Mouse (Mus musculus) hindbrain, embryonic 10.5 days (tissue): ENCODE results near the gene Alg12. TPM values are rescaled to one million over a fixed set of nuclear protein-coding genes. Genes with fewer than 3 reads are reported as not detected.

Source experiments
- DNase-seq: peaks from one replicate; pipeline ENCODE4 v3.0.0-alpha.2; 2017; ENCODE audit warnings: low spot score
- H3K27ac ChIP-seq: fragments of 300-500 bp; sonication (generic); 2 replicates; pipeline ENCODE4 v1.5.1; 2016; ENCODE audit warnings: mild to moderate bottlenecking, moderate library complexity
- H3K27me3 ChIP-seq: fragments of 300-500 bp; sonication (generic); 2 replicates; pipeline ENCODE4 v1.6.1; 2016; ENCODE audit warnings: mild to moderate bottlenecking; ENCODE audit not compliant: poor library complexity, insufficient read depth, severe bottlenecking
- H3K36me3 ChIP-seq: fragments of 300-500 bp; sonication (generic); 2 replicates; pipeline ENCODE4 v1.6.1; 2016; ENCODE audit warnings: mild to moderate bottlenecking, moderate library complexity
- H3K4me1 ChIP-seq: fragments of 300-500 bp; sonication (generic); replicated peaks from 2 replicates; pipeline ENCODE4 v1.6.1; 2016; ENCODE audit warnings: mild to moderate bottlenecking
- H3K4me3 ChIP-seq: fragments of 300-500 bp; sonication (generic); 2 replicates; pipeline ENCODE4 v1.5.1; 2016; ENCODE audit warnings: mild to moderate bottlenecking, moderate library complexity
- H3K9me3 ChIP-seq: fragments of 300-500 bp; sonication (generic); 2 replicates; pipeline ENCODE4 v1.6.1; 2016; ENCODE audit warnings: mild to moderate bottlenecking, moderate library complexity
- WGBS: fragments of 180-500 bp; shearing (Covaris S2); methylation state at CpG from one replicate; pipeline ENCODE4 v1.1.7; 2016; 5-methylcytosine and 5-hydroxymethylcytosine counted together
- polyA plus RNA-seq: library from polyadenylated mRNA; unstranded; fragments of >200 nt; fragmentation: Nextera tagmentation; extraction: Ambion mirVana; gene quantifications from 2 replicates; pipeline ENCODE4 v1.2.1, GENCODE M21; 2016

The Alg12 gene
- polyA plus RNA-seq, 1 experiment from 2014 or later: 11.7 TPM

DNA sequence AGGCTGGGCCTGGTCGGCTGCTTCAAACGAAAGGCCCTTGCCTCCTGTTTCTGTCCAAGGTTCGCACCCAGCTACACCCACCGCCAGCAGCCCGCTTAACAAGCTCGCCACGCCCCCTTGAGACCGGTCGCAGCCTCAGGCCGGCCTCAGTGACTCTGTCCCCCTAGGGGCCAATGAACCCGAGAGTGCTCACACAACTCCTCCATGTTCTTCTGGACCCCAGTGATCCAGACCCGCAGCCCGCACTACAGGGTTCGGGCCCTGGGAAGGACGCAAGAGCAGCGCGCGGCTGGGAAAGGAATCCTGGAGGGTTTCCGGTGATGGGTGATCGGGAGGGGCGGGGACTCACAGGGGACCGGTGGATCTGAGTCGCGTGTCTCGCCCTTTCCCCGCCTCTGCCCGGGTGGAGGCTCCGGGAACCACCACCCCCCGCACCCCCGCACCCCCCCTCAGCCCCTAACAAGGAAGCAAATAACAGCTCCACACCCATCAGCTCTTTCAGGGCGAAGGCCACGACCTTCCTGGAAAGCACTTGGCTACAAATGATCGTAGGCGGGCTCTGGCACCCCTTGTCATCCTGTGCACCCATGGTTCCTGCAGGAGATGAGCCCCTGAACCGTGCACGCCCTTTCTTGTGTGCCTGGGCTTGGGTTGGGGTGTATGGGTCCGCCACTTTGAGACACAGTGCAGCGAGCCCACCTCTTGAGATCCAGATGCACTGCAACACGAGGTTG, 18.2 kb upstream of the Alg12 start:
- no peaks in the 10 kb centered on the region for H3K27me3 ChIP-seq
- peak overlapping the region; percentile 86 for H3K27ac ChIP-seq
- H3K9me3 ChIP-seq: no peaks in the 10 kb centered on the region
- peaks cover 39% of the 10 kb centered on the region for H3K4me1 ChIP-seq
- peak overlapping the region; percentile 63 for H3K4me3 ChIP-seq
- H3K36me3 ChIP-seq: no peaks in the 10 kb centered on the region
- peak; percentile 69 for DNase-seq
- WGBS: under 1% methylated on average over 39 of the region's 39 CpGs

DNA sequence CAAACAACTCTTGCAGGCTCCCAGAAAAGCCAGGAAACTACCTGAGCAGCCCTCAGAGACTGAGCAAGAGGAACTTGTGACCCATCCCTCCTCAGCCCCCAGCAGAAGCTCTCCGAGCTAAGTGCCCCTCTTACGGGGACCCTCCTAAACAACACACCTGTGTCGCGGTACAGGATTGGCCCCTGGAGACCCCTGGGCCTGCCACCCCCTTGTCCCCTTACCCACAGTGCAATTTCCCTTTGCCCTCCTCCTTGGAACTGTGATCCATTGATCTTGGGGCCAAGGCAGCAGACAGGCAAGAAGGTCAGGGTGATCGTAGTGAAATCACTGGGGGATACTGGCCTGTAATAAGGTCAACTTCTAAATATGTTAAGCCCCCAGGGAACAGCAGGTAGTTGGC, 17.5 kb upstream of the Alg12 start:
- no peaks in the 10 kb centered on the region for H3K36me3 ChIP-seq
- DNase-seq: no peak
- no peak overlapping the region for H3K27ac ChIP-seq
- no peaks in the 10 kb centered on the region for H3K9me3 ChIP-seq
- peaks cover 39% of the 10 kb centered on the region for H3K4me1 ChIP-seq
- no peaks in the 10 kb centered on the region for H3K27me3 ChIP-seq
- 73% methylated on average over 5 of the region's 5 CpGs for WGBS
- no peak overlapping the region for H3K4me3 ChIP-seq

DNA sequence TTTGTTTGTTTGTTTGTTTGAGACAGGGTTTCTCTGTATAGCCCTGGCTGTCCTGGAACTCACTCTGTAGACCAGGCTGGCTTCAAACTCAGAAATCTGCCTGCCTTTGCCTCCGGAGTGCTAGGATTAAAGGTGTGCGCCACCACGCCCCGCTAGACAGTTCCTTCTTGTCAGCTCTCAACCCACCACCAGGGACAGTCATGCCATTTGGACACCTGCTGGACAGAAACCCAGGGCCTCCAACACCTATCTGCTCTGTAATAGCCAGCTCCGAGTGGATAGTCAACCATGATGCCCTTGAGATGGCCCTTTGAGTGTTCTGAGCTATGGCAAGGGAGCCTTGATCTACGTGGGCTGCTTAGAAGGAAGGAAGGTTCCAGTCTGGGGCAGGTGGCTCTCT, 16.9 kb upstream of the Alg12 start:
- H3K36me3 ChIP-seq: no peaks in the 10 kb centered on the region
- no peak overlapping the region for H3K27ac ChIP-seq
- H3K4me1 ChIP-seq: peaks cover 41% of the 10 kb centered on the region
- 82% methylated on average over 6 of the region's 6 CpGs for WGBS
- H3K9me3 ChIP-seq: no peaks in the 10 kb centered on the region
- no peak overlapping the region for H3K4me3 ChIP-seq
- no peak for DNase-seq
- H3K27me3 ChIP-seq: no peaks in the 10 kb centered on the region

DNA sequence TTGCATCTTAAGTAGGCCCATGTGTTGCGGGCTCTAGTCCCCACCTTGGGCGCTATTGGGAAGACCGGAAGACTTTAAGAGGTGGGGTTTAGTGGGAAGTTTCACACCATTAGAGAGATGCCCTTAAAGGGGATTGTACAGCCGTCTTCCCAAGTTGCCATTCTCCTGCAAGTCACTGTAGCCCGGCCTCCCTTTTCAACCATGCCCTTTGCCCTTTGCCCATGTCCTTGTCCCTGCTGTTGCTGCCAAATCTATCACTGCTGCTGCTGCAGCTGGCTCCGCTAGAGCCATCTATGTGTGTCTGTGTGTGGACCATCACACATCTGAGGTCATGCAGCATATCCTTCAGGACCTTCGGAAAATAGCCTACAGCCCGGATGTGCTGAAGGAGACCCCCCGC, 13.4 kb upstream of the Alg12 start:
- no peak overlapping the region for H3K27ac ChIP-seq
- no peaks in the 10 kb centered on the region for H3K9me3 ChIP-seq
- 81% methylated on average over 9 of the region's 9 CpGs for WGBS
- no peaks in the 10 kb centered on the region for H3K27me3 ChIP-seq
- H3K4me1 ChIP-seq: peaks cover 22% of the 10 kb centered on the region
- DNase-seq: no peak
- H3K4me3 ChIP-seq: no peak overlapping the region
- H3K36me3 ChIP-seq: peaks cover under 1% of the 10 kb centered on the region; the same call in 1 of the 2 replicates

DNA sequence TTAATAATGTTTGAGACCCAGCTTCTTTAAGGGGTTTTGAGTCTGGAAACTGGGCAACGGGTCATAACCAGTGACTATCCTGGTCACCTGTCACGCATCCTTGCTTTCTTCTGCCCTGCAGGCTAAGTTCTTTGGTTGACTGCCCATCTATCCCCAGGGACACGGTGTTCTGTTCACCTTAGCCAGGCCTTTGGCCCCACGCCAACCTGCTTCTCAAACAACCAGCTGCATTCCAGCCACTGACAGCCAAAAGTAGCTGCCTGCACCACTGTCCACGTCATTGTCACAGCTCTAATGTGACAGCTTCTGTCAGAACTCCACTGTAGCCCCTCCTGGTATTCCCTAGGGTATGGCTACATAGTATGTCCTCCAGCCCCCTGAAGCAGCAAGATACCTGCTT, 12.4 kb upstream of the Alg12 start:
- 68% methylated on average over 5 of the region's 5 CpGs for WGBS
- Histone ChIP-seq H3K4me3 (no peak overlapping the region), H3K9me3 (no peaks in the 10 kb centered on the region), H3K27ac (no peak overlapping the region), H3K27me3 (no peaks in the 10 kb centered on the region), H3K4me1 (peaks cover 11% of the 10 kb centered on the region; the same call in 1 of the 2 replicates), H3K36me3 (peaks cover 11% of the 10 kb centered on the region)
- DNase-seq: no peak

DNA sequence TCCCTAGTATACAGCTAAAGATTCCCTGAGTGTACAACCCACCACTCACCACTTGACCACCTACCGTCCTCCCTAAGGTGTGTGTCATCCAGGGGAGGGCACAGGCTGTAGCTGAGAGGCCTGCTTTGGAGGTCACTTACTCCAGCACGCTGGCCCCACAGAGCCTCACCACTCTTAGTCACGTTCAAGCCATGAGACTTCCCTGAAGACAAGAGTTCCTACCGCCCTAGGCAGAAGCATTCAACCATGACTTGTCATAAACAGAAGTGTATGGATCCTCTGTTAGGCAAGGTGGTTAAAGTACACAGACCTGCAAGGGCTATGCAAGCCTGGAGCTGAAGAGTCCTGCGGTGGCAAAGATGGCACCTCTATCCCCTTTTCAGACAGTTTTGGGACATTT, 11.6 kb upstream of the Alg12 start:
- Histone ChIP-seq H3K27me3 (no peaks in the 10 kb centered on the region), H3K4me1 (0 out of 2 replicates have a peak, but pooled peaks cover 10% of the 10 kb centered on the region), H3K4me3 (no peak overlapping the region), H3K36me3 (peaks cover 19% of the 10 kb centered on the region), H3K27ac (no peak overlapping the region), H3K9me3 (no peaks in the 10 kb centered on the region)
- no peak for DNase-seq
- WGBS: 78% methylated on average over 5 of the region's 5 CpGs

DNA sequence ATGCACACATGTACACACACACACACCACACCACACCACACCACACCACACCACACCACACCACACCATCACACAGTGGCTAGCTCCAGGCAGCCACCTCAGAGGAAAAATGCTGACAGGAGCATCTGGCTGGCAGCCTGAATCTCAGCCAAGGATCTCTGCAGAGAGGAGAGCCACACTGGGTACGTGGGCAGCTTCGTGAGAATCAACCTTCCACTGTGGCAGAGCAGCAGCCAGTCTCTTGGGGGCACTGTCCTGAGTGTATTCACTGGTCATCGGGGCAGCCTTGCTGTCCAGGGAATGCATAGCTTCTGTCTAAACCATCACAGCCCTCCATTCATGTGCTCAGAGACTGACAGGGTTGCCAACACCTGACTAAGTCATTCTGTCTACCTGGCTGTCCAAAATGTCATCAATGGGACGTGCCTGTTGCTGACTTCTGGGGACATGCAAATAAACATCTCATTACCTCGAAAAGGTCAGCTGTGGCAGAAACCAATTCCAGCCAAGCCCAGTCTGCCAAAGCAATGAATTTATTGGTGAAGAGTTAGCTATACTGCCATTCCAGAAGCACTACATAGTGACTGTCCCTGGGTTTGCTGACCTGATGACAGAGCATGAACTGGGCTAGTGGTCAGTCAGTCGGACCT, 10.8 kb upstream of the Alg12 start:
- H3K4me3 ChIP-seq: no peak overlapping the region
- WGBS: 79% methylated on average over 6 of the region's 6 CpGs
- 0 out of 2 replicates have a peak, but pooled peaks cover 10% of the 10 kb centered on the region for H3K4me1 ChIP-seq
- H3K9me3 ChIP-seq: no peaks in the 10 kb centered on the region
- no peak overlapping the region for H3K27ac ChIP-seq
- DNase-seq: no peak
- H3K36me3 ChIP-seq: peaks cover 26% of the 10 kb centered on the region
- no peaks in the 10 kb centered on the region for H3K27me3 ChIP-seq

DNA sequence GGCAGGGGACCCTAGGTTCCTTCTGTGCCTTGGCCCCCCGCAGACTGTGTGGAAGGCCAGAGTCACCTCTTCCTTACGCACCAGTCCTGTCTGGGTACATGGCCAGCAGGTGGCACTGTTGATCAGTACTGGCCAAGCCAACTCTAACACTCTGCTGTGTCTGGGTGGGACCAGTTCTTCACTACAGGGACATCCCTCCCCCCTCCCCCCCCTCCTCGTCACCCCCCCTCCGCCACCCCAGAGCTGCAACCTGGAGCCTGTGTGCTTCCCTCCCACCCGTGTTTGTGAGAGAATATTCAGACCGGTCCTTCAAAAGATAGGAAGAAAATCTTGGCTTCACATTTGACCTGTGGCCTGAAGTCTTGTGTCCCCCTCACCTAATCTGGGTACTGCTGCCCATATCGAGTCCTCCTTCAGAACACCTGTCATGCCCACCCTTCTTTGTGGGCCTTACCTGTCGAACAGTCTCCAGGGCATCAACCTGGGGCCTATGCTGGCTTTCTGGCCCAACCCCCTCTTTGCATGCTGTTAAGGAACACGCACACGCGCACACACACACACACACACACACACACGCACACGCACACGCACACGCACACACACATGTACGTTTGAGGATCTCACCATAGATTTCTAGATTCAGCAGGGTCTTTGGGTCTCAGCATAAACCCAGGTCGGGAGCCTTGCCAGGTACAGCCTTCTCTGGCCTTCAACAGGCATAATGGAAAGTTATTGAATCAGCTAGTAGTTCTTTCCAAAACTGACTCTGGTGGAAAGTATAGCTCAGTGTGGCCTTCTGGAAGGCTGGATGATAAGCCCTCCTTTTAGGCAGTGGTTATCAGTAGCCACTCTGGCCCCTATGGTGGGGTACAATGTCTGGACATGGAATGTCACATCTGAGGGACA, 9.9 kb upstream of the Alg12 start:
- Histone ChIP-seq H3K27me3 (no peaks in the 10 kb centered on the region), H3K4me3 (no peak overlapping the region), H3K9me3 (no peaks in the 10 kb centered on the region), H3K36me3 (peaks cover 35% of the 10 kb centered on the region), H3K4me1 (0 out of 2 replicates have a peak, but pooled peaks cover 10% of the 10 kb centered on the region), H3K27ac (no peak overlapping the region)
- 58% methylated on average over 17 of the region's 17 CpGs for WGBS
- DNase-seq: peak; percentile 86

DNA sequence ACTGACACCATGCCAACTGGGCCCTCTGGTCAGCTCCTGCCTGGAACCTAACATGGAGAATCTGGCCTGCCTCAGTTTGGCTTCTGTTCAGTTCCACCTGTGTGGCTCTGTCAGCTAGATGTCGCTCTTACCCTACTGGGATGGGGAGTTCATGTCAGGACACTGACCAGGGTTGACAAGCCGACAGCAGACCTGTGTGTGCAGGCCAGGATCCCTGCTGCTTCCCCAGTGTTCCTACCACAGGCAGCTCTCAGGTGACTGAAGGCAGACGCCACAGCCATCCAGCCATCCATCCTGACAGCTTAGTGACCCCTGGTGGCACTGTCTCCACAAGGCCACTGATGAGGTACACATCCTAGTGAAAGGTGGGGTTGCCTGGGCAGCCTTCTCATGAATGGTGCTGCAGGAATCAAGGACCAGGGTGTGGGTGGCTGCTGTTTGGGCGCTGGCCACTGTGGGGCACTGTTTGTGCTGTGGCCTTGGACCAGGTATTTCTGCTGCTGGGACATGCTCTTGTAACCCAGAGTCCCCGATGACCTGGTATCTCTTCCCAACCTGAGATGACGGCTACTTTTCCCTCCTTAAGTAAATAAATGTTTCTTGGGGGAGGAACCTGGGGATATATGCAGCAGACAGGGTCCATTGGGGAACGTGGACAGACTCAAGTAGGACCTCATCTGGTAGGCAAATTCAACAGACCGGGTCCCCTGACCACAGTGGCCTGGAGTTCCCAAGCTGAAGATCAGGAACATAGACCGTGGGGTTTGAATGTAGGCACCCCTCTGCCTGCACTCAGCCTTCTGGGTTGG, 9.1 kb upstream of the Alg12 start:
- H3K27me3 ChIP-seq: no peaks in the 10 kb centered on the region
- H3K4me3 ChIP-seq: no peak overlapping the region
- peaks cover 44% of the 10 kb centered on the region for H3K36me3 ChIP-seq
- 0 out of 2 replicates have a peak, but pooled peaks cover 10% of the 10 kb centered on the region for H3K4me1 ChIP-seq
- H3K9me3 ChIP-seq: no peaks in the 10 kb centered on the region
- no peak overlapping the region for H3K27ac ChIP-seq
- DNase-seq: peak; percentile 73
- WGBS: 28% methylated on average over 9 of the region's 9 CpGs

DNA sequence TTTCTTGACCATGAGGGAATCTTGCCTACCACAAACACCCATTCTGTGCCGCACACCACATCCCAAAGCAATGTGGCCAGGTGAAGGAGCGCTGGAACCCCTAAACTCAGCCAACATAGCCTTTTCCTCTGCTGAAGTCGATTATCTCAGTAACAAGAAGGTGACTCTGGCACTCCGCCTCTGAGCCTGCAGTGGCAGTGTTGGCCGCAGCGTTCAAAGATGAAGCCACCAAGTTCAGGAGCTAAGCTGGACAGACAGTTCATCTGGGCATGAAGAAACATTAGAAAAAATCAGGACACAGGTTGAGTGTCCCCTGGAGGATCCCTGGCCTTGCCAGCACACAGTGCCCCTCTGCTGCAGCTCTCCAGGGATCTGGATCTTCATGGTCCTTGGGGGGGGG, 8.3 kb upstream of the Alg12 start:
- WGBS: 93% methylated on average over 6 of the region's 6 CpGs
- no peak for DNase-seq
- Histone ChIP-seq H3K36me3 (peaks cover 51% of the 10 kb centered on the region), H3K4me1 (0 out of 2 replicates have a peak, but pooled peaks cover 10% of the 10 kb centered on the region), H3K4me3 (no peak overlapping the region), H3K9me3 (no peaks in the 10 kb centered on the region), H3K27me3 (no peaks in the 10 kb centered on the region), H3K27ac (no peak overlapping the region)

DNA sequence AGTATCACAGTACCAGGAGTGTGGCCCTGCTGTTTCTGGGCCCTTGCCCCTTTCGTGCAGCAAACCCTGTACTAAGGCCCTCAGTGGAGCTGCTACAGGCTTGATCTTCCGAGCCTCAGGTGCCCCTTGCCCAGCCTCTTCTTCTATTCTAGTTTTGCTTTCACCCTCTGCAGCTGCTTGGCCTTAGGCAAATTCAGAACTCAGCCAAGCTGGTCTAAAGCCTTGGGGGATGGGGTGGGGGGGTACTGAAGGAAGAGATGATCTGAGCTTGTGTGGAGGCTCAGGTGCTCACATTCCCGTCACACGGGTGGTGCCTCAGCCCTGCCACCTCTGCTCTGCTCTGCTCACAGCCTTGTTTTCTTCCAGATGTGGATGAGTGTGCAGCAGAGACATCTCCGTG, 4.3 kb upstream of the Alg12 start:
- H3K36me3 ChIP-seq: peaks cover 69% of the 10 kb centered on the region
- H3K4me3 ChIP-seq: no peak overlapping the region
- no peaks in the 10 kb centered on the region for H3K9me3 ChIP-seq
- no peak for DNase-seq
- H3K27ac ChIP-seq: no peak overlapping the region
- H3K27me3 ChIP-seq: no peaks in the 10 kb centered on the region
- 95% methylated on average over 5 of the region's 5 CpGs for WGBS
- H3K4me1 ChIP-seq: peaks cover 31% of the 10 kb centered on the region

DNA sequence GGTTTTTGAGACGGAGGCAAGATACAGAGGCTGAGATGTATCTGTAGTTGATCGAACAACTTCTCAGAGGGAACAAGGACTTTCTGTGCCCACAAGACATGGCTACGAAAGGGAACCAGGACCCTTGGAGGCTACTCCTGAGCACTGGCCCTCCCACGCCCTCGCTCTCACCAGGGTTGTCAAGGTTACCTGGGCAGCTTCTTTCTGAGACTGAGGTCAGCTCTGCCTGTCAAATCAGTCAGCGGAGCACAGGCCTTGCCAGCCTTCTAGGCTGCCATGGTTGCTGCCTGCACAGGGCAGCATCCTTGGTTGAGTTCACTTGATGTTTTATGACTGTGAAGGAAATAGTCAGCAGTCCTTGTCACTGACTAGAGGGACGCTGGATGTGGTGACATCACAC, 3.4 kb upstream of the Alg12 start:
- no peak for DNase-seq
- WGBS: 94% methylated on average over 7 of the region's 7 CpGs
- H3K9me3 ChIP-seq: no peaks in the 10 kb centered on the region
- peaks cover 68% of the 10 kb centered on the region for H3K36me3 ChIP-seq
- no peaks in the 10 kb centered on the region for H3K27me3 ChIP-seq
- H3K4me1 ChIP-seq: peaks cover 28% of the 10 kb centered on the region
- H3K27ac ChIP-seq: no peak overlapping the region
- no peak overlapping the region for H3K4me3 ChIP-seq
